Mouse (Mus musculus): ENCODE results near the gene Rsbn1. TPM values are rescaled to one million over a fixed set of nuclear protein-coding genes. Genes with fewer than 3 reads are reported as not detected.

The Rsbn1 gene
- 23.8 and 24.6 TPM in 2 replicates for polyA plus RNA-seq (2015; fragmentation: Nextera tagmentation; extraction: Ambion mirVana)

DNA sequence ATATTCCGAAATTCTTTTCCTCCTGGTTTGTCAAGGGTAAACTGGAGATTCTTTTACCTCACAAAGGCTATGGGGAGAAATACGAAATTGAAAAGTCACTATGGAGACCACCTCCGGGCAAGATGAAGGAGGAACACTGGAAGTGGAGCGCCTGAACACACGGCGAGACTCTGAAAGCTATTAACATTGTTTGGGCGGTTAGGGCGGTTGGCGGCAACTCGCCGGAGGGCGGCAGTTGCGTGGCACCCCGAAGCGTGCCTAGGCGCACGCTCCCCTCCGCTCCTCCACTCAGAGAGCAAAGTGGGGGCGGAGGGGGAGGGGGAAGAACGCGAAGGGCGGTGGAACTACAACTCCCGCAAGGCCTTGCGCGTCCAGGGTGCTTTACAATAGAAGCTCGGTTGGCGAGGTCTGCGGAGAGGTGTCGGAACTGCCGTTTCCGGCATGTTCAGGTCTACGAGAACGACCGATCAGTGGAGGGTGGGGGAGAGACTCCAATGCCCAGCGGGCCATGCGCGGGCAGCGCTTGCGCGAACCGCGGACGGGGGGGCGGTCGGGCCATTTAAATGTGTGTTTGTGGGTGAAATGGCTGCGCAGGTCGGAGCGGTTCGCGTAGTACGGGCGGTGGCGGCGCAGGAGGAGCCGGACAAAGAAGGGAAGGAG is at the start of gene Rsbn1:
Rsbn1 (plus strand) TSS at position 111 of the 660 bp plus-strand sequence.
- Histone ChIP-seq H3K27ac (peak within 1 kb of the TSS; percentile 95), H3K27me3 (no peaks in the 10 kb centered on the region), H3K4me1 (replicated peaks) (peaks cover 21% of the 10 kb centered on the region), H3K9me3 (no peaks in the 10 kb centered on the region), H3K4me3 (replicated peaks) (peak within 1 kb of the TSS; percentile 97), H3K4me2 (replicated peaks) (peak within 1 kb of the TSS; percentile 80), H3K9ac (replicated peaks) (peak within 1 kb of the TSS; percentile 96), H3K36me3 (no peaks in the 10 kb centered on the region)
- peak; percentile 100 for ATAC-seq
- under 1% methylated on average over 54 of the region's 55 CpGs for WGBS

- Histone ChIP-seq H3K4me3 (replicated peaks) (no peak overlapping the region), H3K9ac (replicated peaks) (no peak overlapping the region), H3K27me3 (no peaks in the 10 kb centered on the region), H3K4me2 (replicated peaks) (no peak overlapping the region), H3K9me3 (no peaks in the 10 kb centered on the region), H3K4me1 (replicated peaks) (no peaks in the 10 kb centered on the region), H3K36me3 (no peaks in the 10 kb centered on the region), H3K27ac (no peak overlapping the region)
- no peak for ATAC-seq
- 88% methylated on average over 6 of the region's 6 CpGs for WGBS
Measured at GRCm38 (mm10) chr3:103864200-103864599, 49.7 kb upstream of the Rsbn1 start.

- Histone ChIP-seq H3K27me3 (no peaks in the 10 kb centered on the region), H3K4me2 (replicated peaks) (no peak overlapping the region), H3K36me3 (no peaks in the 10 kb centered on the region), H3K27ac (no peak overlapping the region), H3K9ac (replicated peaks) (no peak overlapping the region), H3K4me3 (replicated peaks) (no peak overlapping the region), H3K9me3 (no peaks in the 10 kb centered on the region), H3K4me1 (replicated peaks) (no peaks in the 10 kb centered on the region)
- no peak for ATAC-seq
- 85% methylated on average over 5 of the region's 5 CpGs for WGBS
Measured at GRCm38 (mm10) chr3:103867424-103867971, 46.4 kb upstream of the Rsbn1 start.

DNA sequence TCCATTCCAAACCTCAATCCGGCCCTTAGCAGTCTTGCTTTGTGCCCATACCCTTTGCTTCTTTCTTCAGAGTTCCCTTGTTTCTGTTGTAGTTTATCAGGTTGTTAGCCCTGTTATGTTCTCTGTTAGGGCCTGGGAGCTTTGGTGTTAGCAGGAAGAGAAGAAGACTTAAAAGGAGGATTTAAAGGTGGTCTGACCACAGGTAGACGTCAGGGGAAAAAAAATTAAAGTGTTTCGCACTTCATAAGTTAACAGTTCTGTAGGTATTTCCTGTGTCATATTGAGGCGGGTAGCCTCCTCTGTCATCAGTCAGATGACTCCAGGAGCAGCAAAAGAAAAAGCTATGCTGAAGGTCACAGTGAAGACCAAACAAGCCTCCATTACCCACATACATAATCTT is 45.9 kb upstream of the Rsbn1 start:
- no peaks in the 10 kb centered on the region for H3K4me1 ChIP-seq (replicated peaks)
- H3K9me3 ChIP-seq, result no peaks in the 10 kb centered on the region
- no peak overlapping the region for H3K27ac ChIP-seq
- no peak overlapping the region for H3K4me2 ChIP-seq (replicated peaks)
- WGBS, result 87% methylated on average over 4 of the region's 4 CpGs
- no peaks in the 10 kb centered on the region for H3K36me3 ChIP-seq
- H3K9ac ChIP-seq (replicated peaks), result no peak overlapping the region
- no peak overlapping the region for H3K4me3 ChIP-seq (replicated peaks)
- no peak for ATAC-seq
- no peaks in the 10 kb centered on the region for H3K27me3 ChIP-seq

DNA sequence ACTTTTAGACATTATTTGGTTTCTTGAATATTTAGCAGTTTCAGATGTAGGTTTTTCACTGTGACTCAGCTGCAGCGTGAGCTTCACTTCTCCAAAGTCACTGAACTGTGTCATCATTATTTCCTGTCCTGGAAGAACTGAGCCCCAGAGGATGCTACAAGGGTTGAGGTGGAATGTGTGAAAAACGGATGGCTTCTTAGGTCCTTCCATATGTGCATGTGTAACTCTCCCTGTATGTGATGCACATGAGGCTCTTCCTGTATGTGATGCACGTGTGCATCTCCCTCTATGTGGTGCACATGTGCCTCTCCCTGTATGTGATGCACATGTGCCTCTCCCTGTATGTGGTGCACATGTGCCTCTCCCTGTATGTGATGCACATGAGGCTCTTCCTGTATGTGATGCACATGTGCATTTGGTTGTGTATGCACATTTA is 41.2 kb upstream of the Rsbn1 start:
- Histone ChIP-seq H3K9ac (replicated peaks) (no peak overlapping the region), H3K9me3 (no peaks in the 10 kb centered on the region), H3K27ac (no peak overlapping the region), H3K4me1 (replicated peaks) (no peaks in the 10 kb centered on the region), H3K4me2 (replicated peaks) (no peak overlapping the region), H3K4me3 (replicated peaks) (no peak overlapping the region), H3K27me3 (no peaks in the 10 kb centered on the region), H3K36me3 (no peaks in the 10 kb centered on the region)
- ATAC-seq, result no peak
- WGBS, result 61% methylated on average over 3 of the region's 3 CpGs

DNA sequence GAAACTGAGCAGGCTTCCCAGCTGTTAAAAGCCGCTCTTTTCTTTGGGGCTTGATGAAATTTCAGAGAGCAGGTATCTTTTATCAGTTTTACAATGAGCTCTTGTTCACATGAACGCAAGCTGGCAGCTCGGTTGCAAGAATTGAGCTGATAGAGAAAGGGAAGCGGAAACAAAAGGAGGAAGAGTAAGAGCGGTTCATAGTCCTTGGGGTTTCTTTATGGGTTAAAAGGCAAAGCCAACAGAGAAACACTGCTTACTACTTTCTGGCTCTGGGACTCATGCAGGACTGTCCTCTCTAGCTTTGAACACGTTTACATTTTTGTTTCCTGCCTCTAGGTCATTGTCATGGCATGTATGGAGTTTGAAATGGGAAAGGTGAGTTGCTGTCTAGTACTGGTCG is 39.6 kb upstream of the Rsbn1 start:
- H3K4me2 ChIP-seq (replicated peaks), result no peak overlapping the region
- H3K4me3 ChIP-seq (replicated peaks), result no peak overlapping the region
- ATAC-seq, result no peak
- no peaks in the 10 kb centered on the region for H3K27me3 ChIP-seq
- H3K9ac ChIP-seq (replicated peaks), result no peak overlapping the region
- 65% methylated on average over 7 of the region's 7 CpGs for WGBS
- no peak overlapping the region for H3K27ac ChIP-seq
- no peaks in the 10 kb centered on the region for H3K36me3 ChIP-seq
- no peaks in the 10 kb centered on the region for H3K9me3 ChIP-seq
- H3K4me1 ChIP-seq (replicated peaks), result no peaks in the 10 kb centered on the region

- Histone ChIP-seq H3K9me3 (no peaks in the 10 kb centered on the region), H3K4me3 (replicated peaks) (no peak overlapping the region), H3K36me3 (no peaks in the 10 kb centered on the region), H3K9ac (replicated peaks) (no peak overlapping the region), H3K27ac (no peak overlapping the region), H3K27me3 (0 out of 2 replicates have a peak, but pooled peaks cover 2% of the 10 kb centered on the region), H3K4me2 (replicated peaks) (no peak overlapping the region), H3K4me1 (replicated peaks) (no peaks in the 10 kb centered on the region)
- ATAC-seq, result no peak
- 78% methylated on average over 11 of the region's 11 CpGs for WGBS
Measured at GRCm38 (mm10) chr3:103885946-103886345, 28.0 kb upstream of the Rsbn1 start.

DNA sequence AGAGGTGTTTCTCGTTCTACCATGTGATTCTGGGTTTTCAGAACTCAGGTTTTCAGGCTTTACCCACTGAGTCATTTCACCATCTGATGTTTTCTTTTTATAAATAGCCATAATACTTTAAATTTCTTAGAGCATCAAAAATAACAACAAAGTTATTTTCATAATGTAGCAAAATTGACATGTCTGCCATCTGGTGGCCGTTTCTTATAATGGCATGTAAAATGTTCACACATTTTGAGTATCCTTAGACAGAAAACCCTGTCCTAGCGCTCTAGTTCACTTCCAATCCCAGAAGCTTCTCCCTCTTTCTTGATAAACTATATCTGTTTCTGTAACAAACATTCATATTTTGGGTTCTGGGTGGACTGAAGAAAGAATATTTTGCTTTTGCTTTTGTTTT is 26.3 kb upstream of the Rsbn1 start:
- H3K27me3 ChIP-seq, result 0 out of 2 replicates have a peak, but pooled peaks cover 2% of the 10 kb centered on the region
- no peak for ATAC-seq
- H3K27ac ChIP-seq, result no peak overlapping the region
- H3K4me3 ChIP-seq (replicated peaks), result no peak overlapping the region
- H3K4me1 ChIP-seq (replicated peaks), result no peaks in the 10 kb centered on the region
- no peak overlapping the region for H3K4me2 ChIP-seq (replicated peaks)
- H3K36me3 ChIP-seq, result no peaks in the 10 kb centered on the region
- H3K9me3 ChIP-seq, result no peaks in the 10 kb centered on the region
- WGBS, result 37% methylated on average over 3 of the region's 3 CpGs
- H3K9ac ChIP-seq (replicated peaks), result no peak overlapping the region

GRCm38 (mm10) chr3:103893374-103893773 is 20.5 kb upstream of the Rsbn1 start:
- no peak for ATAC-seq
- no peak overlapping the region for H3K4me2 ChIP-seq (replicated peaks)
- H3K27me3 ChIP-seq, result 0 out of 2 replicates have a peak, but pooled peaks cover 2% of the 10 kb centered on the region
- no peaks in the 10 kb centered on the region for H3K36me3 ChIP-seq
- WGBS, result 94% methylated on average over 3 of the region's 3 CpGs
- no peaks in the 10 kb centered on the region for H3K9me3 ChIP-seq
- no peak overlapping the region for H3K9ac ChIP-seq (replicated peaks)
- H3K4me3 ChIP-seq (replicated peaks), result no peak overlapping the region
- H3K4me1 ChIP-seq (replicated peaks), result no peaks in the 10 kb centered on the region
- no peak overlapping the region for H3K27ac ChIP-seq

DNA sequence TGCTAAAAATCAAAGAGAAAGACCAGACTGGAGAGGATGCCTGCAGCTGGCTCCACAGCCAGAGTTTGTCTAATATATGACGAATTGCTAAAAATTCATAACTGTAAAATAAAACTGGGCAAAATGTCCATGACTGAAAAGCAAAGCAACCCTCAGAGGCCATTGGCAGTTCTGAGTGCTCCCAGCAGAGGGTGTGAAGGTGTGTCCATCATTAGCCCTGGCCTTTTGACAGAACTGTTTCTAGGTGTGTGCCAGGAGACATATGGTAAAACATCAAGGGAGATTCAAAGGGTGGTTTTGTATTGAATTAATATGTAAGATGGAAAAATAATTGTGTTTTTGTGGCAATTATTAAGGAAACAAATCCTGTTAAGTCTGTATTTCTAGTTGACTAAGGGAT is 9.2 kb upstream of the Rsbn1 start:
- ATAC-seq, result no peak
- no peak overlapping the region for H3K9ac ChIP-seq (replicated peaks)
- no peaks in the 10 kb centered on the region for H3K27me3 ChIP-seq
- WGBS, result 89% methylated on average over 1 of the region's 1 CpGs
- H3K4me3 ChIP-seq (replicated peaks), result no peak overlapping the region
- H3K4me2 ChIP-seq (replicated peaks), result no peak overlapping the region
- H3K4me1 ChIP-seq (replicated peaks), result no peaks in the 10 kb centered on the region
- H3K36me3 ChIP-seq, result no peaks in the 10 kb centered on the region
- H3K9me3 ChIP-seq, result no peaks in the 10 kb centered on the region
- no peak overlapping the region for H3K27ac ChIP-seq

DNA sequence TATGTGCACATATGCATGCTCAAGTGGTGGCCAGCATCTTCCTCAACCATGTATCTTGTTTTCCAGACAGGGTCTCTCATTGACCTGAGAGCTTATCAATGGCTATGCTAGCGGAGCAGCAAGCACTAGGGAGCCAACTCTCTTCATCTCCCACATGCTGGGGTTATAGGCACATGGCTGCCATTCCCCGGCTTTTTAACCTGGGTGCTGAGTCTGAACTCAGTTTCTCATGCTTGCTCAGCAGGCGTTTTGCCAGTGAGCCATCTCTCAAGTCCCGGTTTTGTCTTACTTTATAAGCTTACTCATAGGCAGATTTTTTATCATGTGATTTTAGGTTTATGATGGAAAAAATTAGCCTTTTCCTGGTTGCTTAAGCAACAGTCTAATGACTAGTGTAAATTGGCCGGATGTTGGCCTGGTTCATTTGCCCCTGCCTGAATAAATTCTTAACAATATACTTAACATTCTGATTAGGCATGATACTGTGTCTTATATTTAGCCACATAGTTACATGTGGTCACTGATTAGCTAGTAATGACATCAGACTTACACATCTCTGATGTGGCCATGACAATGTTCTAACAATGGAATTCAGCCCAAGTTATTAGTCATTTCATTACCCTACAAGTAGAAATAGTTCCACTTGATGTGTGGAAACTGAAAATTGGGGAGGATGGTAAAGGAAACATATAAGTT is 6.4 kb upstream of the Rsbn1 start:
- Histone ChIP-seq H3K27me3 (no peaks in the 10 kb centered on the region), H3K9ac (replicated peaks) (no peak overlapping the region), H3K9me3 (no peaks in the 10 kb centered on the region), H3K4me1 (replicated peaks) (no peaks in the 10 kb centered on the region), H3K4me2 (replicated peaks) (no peak overlapping the region), H3K36me3 (no peaks in the 10 kb centered on the region), H3K4me3 (replicated peaks) (no peak overlapping the region), H3K27ac (no peak overlapping the region)
- WGBS, result 87% methylated on average over 5 of the region's 5 CpGs
- no peak for ATAC-seq

GRCm38 (mm10) chr3:103908781-103909180 is 5.1 kb upstream of the Rsbn1 start:
- WGBS, result 69% methylated on average over 2 of the region's 2 CpGs
- H3K27ac ChIP-seq, result no peak overlapping the region
- no peak overlapping the region for H3K4me3 ChIP-seq (replicated peaks)
- no peaks in the 10 kb centered on the region for H3K27me3 ChIP-seq
- H3K9me3 ChIP-seq, result no peaks in the 10 kb centered on the region
- ATAC-seq, result no peak
- no peak overlapping the region for H3K9ac ChIP-seq (replicated peaks)
- H3K4me1 ChIP-seq (replicated peaks), result no peaks in the 10 kb centered on the region
- H3K4me2 ChIP-seq (replicated peaks), result no peak overlapping the region
- no peaks in the 10 kb centered on the region for H3K36me3 ChIP-seq
